Mouse (Mus musculus) stomach, postnatal 0 days (tissue): ENCODE results near the gene Usb1. TPM values are rescaled to one million over a fixed set of nuclear protein-coding genes. Genes with fewer than 3 reads are reported as not detected.

Source experiments
- ATAC-seq: fragments of 200-750 bp; cut with Nextera tagmentation; 2 replicates; pipeline ENCODE4 v1.8.0; 2017; ENCODE audit not compliant: low FRiP score, low TSS enrichment
- DNase-seq: peaks from one replicate; pipeline ENCODE4 v3.0.0-alpha.2; 2016; ENCODE audit warnings: low spot score
- H3K27ac ChIP-seq: fragments of 300-500 bp; sonication (generic); replicated peaks from 2 replicates; pipeline ENCODE4 v1.5.1; 2014; ENCODE audit warnings: mild to moderate bottlenecking, control low read depth
- H3K27me3 ChIP-seq: fragments of 300-500 bp; sonication (generic); 2 replicates; pipeline ENCODE4 v1.6.1; 2014; ENCODE audit warnings: low read length; ENCODE audit not compliant: control insufficient read depth, insufficient read depth
- H3K36me3 ChIP-seq: fragments of 300-500 bp; sonication (generic); 2 replicates; pipeline ENCODE4 v1.6.1; 2014; ENCODE audit warnings: low read length, mixed read lengths; ENCODE audit not compliant: control insufficient read depth, insufficient read depth
- H3K4me1 ChIP-seq: fragments of 300-500 bp; sonication (generic); replicated peaks from 2 replicates; pipeline ENCODE4 v1.6.1; 2014; ENCODE audit warnings: antibody characterized with exemption; ENCODE audit not compliant: control insufficient read depth, insufficient read depth
- H3K4me2 ChIP-seq: fragments of 300-500 bp; sonication (generic); replicated peaks from 2 replicates; pipeline ENCODE4 v1.6.1; 2014; ENCODE audit warnings: low read depth, mild to moderate bottlenecking, control low read depth, moderate library complexity
- H3K4me3 ChIP-seq: fragments of 300-500 bp; sonication (generic); 2 replicates; pipeline ENCODE4 v1.5.1; 2014; ENCODE audit warnings: low read depth, low read length, control low read depth
- H3K9ac ChIP-seq: fragments of 300-500 bp; sonication (generic); 2 replicates; pipeline ENCODE4 v1.6.1; 2014; ENCODE audit warnings: mild to moderate bottlenecking, low read length, control low read depth, mixed read lengths
- H3K9me3 ChIP-seq: fragments of 300-500 bp; sonication (generic); 2 replicates; pipeline ENCODE4 v1.6.1; 2016; ENCODE audit warnings: low read length; ENCODE audit not compliant: control insufficient read depth
- CTCF ChIP-seq: IDR thresholded peaks from 2 replicates; pipeline ENCODE4 v1.5.1; 2016; ENCODE audit warnings: antibody characterized with exemption, low read depth, mild to moderate bottlenecking, moderate library complexity
- EP300 ChIP-seq: optimal IDR thresholded peaks from 2 replicates; pipeline ENCODE3; 2016; ENCODE audit warnings: antibody characterized with exemption
- WGBS: fragments of 180-500 bp; shearing (Covaris S2); extraction: QIAGEN DNeasy Blood & Tissue Kit; methylation state at CpG from one replicate; pipeline ENCODE4 v1.1.7; 2014; 5-methylcytosine and 5-hydroxymethylcytosine counted together
- polyA plus RNA-seq: library from polyadenylated mRNA; unstranded; fragments of >200 nt; fragmentation: Nextera tagmentation; extraction: Ambion mirVana; gene quantifications from 2 replicates; pipeline ENCODE4 v1.2.1, GENCODE M21; 2015

Usb1 gene
- polyA plus RNA-seq = 21.5 and 24.6 TPM in 2 replicates

- WGBS = under 1% methylated on average over 72 of the region's 80 CpGs
Measured at GRCm38 (mm10) chr8:95331720-95332436, at the start of gene Usb1, which contains the start of gene Zfp319. TSS of gene Usb1 (plus strand) at chr8:95332284. TSS of gene Zfp319 (minus strand) at chr8:95331950.

GRCm38 (mm10) chr8:95289066-95289650 is 42.9 kb upstream of the Usb1 start:
- Histone ChIP-seq H3K4me1 (no peaks in the 10 kb centered on the region), H3K27ac (no peak overlapping the region), H3K9ac (no peak overlapping the region), H3K4me3 (no peak overlapping the region), H3K4me2 (no peak overlapping the region), H3K27me3 (no peaks in the 10 kb centered on the region), H3K9me3 (no peaks in the 10 kb centered on the region), H3K36me3 (no peaks in the 10 kb centered on the region)
- ATAC-seq = no peak
- no peak for TF ChIP-seq CTCF
- TF ChIP-seq EP300 = no peak
- 64% methylated on average over 6 of the region's 6 CpGs for WGBS
- no peak for DNase-seq

More at GRCm38 (mm10) chr8:95331720-95332436, at the start of gene Usb1, which contains the start of gene Zfp319:
- H3K4me1 ChIP-seq = 0 out of 2 replicates have a peak, but pooled peaks cover 5% of the 10 kb centered on the region
- no peaks in the 10 kb centered on the region for H3K9me3 ChIP-seq
- DNase-seq (peak; percentile 96), ATAC-seq (peak; percentile 95)
- peak within 1 kb of the TSS; percentile 97 for H3K27ac ChIP-seq
- TF ChIP-seq EP300 = peak; percentile 32
- peak; percentile 74 for TF ChIP-seq CTCF
- H3K9ac ChIP-seq = peak within 1 kb of the TSS; percentile 93
- H3K4me2 ChIP-seq = peak within 1 kb of the TSS; percentile 80
- peaks cover 20% of the 10 kb centered on the region for H3K36me3 ChIP-seq
- no peaks in the 10 kb centered on the region for H3K27me3 ChIP-seq
- peak within 1 kb of the TSS; percentile 83 for H3K4me3 ChIP-seq

GRCm38 (mm10) chr8:95293172-95293571 is 38.9 kb upstream of the Usb1 start:
- DNase-seq (peak; percentile 57), ATAC-seq (peak; percentile 27; the same call in 1 of the 2 replicates)
- no peaks in the 10 kb centered on the region for H3K36me3 ChIP-seq
- H3K9me3 ChIP-seq = no peaks in the 10 kb centered on the region
- peak overlapping the region; percentile 41; the same call in 1 of the 2 replicates for H3K9ac ChIP-seq
- H3K4me3 ChIP-seq = peak overlapping the region; percentile 15
- no peaks in the 10 kb centered on the region for H3K4me1 ChIP-seq
- peak overlapping the region; percentile 35 for H3K4me2 ChIP-seq
- TF ChIP-seq CTCF = no peak
- WGBS = 61% methylated on average over 11 of the region's 11 CpGs
- no peaks in the 10 kb centered on the region for H3K27me3 ChIP-seq
- no peak overlapping the region; the same call in 1 of the 2 replicates for H3K27ac ChIP-seq

- TF ChIP-seq CTCF (no peak), EP300 (no peak)
- Histone ChIP-seq H3K4me2 (peak overlapping the region; percentile 35), H3K4me1 (no peaks in the 10 kb centered on the region), H3K27ac (peak overlapping the region; percentile 49; the same call in 1 of the 2 replicates), H3K36me3 (no peaks in the 10 kb centered on the region), H3K9ac (peak overlapping the region; percentile 41), H3K4me3 (peak overlapping the region; percentile 15; the same call in 1 of the 2 replicates), H3K27me3 (no peaks in the 10 kb centered on the region), H3K9me3 (no peaks in the 10 kb centered on the region)
- peak; percentile 31; the same call in 1 of the 2 replicates for ATAC-seq
- no peak for DNase-seq
- 63% methylated on average over 7 of the region's 7 CpGs for WGBS
Measured at GRCm38 (mm10) chr8:95293891-95294290, 38.2 kb upstream of the Usb1 start.

- TF ChIP-seq EP300 (no peak), CTCF (peak; percentile 85)
- peak; percentile 57 for DNase-seq
- no peak overlapping the region for H3K4me2 ChIP-seq
- 25% methylated on average over 5 of the region's 5 CpGs for WGBS
- H3K27ac ChIP-seq = no peak overlapping the region
- no peaks in the 10 kb centered on the region for H3K27me3 ChIP-seq
- H3K4me1 ChIP-seq = no peaks in the 10 kb centered on the region
- no peaks in the 10 kb centered on the region for H3K9me3 ChIP-seq
- no peak overlapping the region for H3K4me3 ChIP-seq
- no peak for ATAC-seq
- no peak overlapping the region for H3K9ac ChIP-seq
- H3K36me3 ChIP-seq = no peaks in the 10 kb centered on the region
Measured at GRCm38 (mm10) chr8:95302410-95302809, 29.7 kb upstream of the Usb1 start.
